Mouse (Mus musculus) monocyte, adult 2 months (primary cell): ENCODE measurements around the gene Rnaset2a.
"Not testable (repeated sequence)": the region's sequence is repeated elsewhere in the genome, so short reads cannot be mapped to it uniquely, and the experiment has no call there.

Experiments used
- DNase-seq, 2 experiments: peaks; one replicate each; pipeline ENCODE4 v3.0.0; 2022; ENCODE audit warnings: low spot score in 2 of 2, low read depth in 1 of 2

Gene Rnaset2a

GRCm38 (mm10) chr17:8147439-8148316, at the start of gene Rnaset2a, which contains the start of gene Gm49673:
Gene Rnaset2a, minus strand, starts transcription at chr17:8148097.
Gene Gm49673, minus strand, starts transcription at chr17:8147788.
- peak; percentile 22 to 41 for DNase-seq

GRCm38 (mm10) chr17:8197652-8198051, 49.8 kb upstream of the Rnaset2a start:
- no peak for DNase-seq

- peak; percentile 13 to 32 for DNase-seq
These were observed 47.9 kb upstream of the Rnaset2a start for GRCm38 (mm10) chr17:8195685-8196376.

- DNase-seq, result no peak
These were observed 45.8 kb upstream of the Rnaset2a start for GRCm38 (mm10) chr17:8193678-8194077.

- no peak for DNase-seq
These were observed 36.3 kb upstream of the Rnaset2a start for GRCm38 (mm10) chr17:8184217-8184616.

- DNase-seq, result no peak
These were observed 35.9 kb upstream of the Rnaset2a start for GRCm38 (mm10) chr17:8183815-8184214.

- no peak for DNase-seq
These were observed 29.2 kb upstream of the Rnaset2a start for GRCm38 (mm10) chr17:8177090-8177489.

GRCm38 (mm10) chr17:8171081-8171480, 23.2 kb upstream of the Rnaset2a start:
- no peak for DNase-seq

- DNase-seq, result no peak
These were observed 22.4 kb upstream of the Rnaset2a start for GRCm38 (mm10) chr17:8170331-8170730.

GRCm38 (mm10) chr17:8167436-8167835, 19.5 kb upstream of the Rnaset2a start:
- DNase-seq, result not testable (repeated sequence)

- not testable (repeated sequence) for DNase-seq
These were observed 18.6 kb upstream of the Rnaset2a start for GRCm38 (mm10) chr17:8166454-8166853.

- DNase-seq, result not testable (repeated sequence)
These were observed 18.1 kb upstream of the Rnaset2a start for GRCm38 (mm10) chr17:8165977-8166376.

GRCm38 (mm10) chr17:8165608-8165945, 17.7 kb upstream of the Rnaset2a start:
- peak; percentile 12 to 39 for DNase-seq

GRCm38 (mm10) chr17:8164701-8165607, 17.1 kb upstream of the Rnaset2a start, which contains the start of gene Fgfr1op:
Gene Fgfr1op, plus strand, starts transcription at chr17:8165501.
- peak; percentile 54 to 80 for DNase-seq

- not testable (repeated sequence) for DNase-seq
These were observed 13.1 kb upstream of the Rnaset2a start for GRCm38 (mm10) chr17:8160969-8161368.

GRCm38 (mm10) chr17:8158627-8159026, 10.7 kb upstream of the Rnaset2a start:
- DNase-seq, result peak in 1 of 2 experiments; percentile 44

GRCm38 (mm10) chr17:8155982-8156381, 8.1 kb upstream of the Rnaset2a start:
- not testable (repeated sequence) for DNase-seq

GRCm38 (mm10) chr17:8155010-8155409, 7.1 kb upstream of the Rnaset2a start:
- not testable (repeated sequence) for DNase-seq

GRCm38 (mm10) chr17:8146931-8147330, 966 bp downstream of the Rnaset2a start:
- not testable (repeated sequence) for DNase-seq

GRCm38 (mm10) chr17:8143802-8144673, 3.9 kb downstream of the Rnaset2a start:
- peak in 1 of 2 experiments; percentile 33 for DNase-seq
